Mouse (Mus musculus): ENCODE data around the gene Macrod1. TPM values are rescaled to one million over a fixed set of nuclear protein-coding genes. Genes with fewer than 3 reads are reported as not detected.
A peak's percentile ranks its signal among the peaks of the same experiment; 100 is the strongest.

Macrod1 gene
- polyA plus RNA-seq (2011; ENCODE audit: insufficient read depth, insufficient read length, low read depth, missing spikeins): 6.7 and 7.6 TPM in 2 replicates

DNA sequence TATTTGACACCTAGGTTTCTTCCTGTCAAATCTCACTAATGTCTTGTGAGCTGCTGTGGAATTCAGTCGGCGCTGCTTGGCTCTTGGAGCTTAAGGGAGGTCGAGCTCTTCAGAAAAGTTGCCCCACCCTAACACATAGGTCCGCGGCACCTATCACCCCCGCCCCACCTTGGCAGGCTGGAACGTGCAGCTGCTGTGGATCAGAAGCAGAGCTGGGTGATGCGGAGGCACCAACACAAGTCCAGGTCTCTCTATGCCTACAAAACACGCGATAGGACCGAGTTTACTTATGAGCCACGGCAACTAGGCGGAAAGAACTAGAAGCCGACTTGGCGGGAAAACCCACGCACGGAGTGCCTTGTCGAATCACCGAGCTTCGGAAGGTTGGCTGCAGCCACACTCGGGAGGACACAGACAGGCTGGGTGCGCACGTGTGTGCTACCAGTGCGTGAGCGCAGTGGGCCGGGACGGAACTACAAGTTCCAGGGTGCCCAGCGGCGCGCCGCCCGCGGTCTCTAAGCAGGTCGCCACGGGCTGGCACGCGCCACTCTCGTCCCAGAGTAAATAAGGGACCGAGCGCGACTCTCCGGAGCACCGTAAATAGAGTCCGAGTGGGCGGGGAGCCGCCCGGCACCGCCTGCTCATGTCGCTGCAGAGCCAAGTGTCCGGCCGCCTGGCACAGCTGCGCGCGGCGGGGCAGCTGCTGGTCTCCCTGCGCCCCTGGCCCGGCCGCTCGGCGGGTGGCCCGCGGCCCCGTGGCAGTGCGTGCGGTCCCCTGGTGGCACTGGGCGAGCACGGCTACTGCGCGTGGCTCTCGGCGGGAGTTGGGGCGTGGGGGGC lies at the start of gene Macrod1:
Gene Macrod1 (plus strand): TSS at position 563 of the 840 bp plus-strand sequence.
- H3K27ac ChIP-seq (ENCODE audit: insufficient read depth, low read length): no peak within 1 kb of the TSS
- H3K27me3 ChIP-seq (ENCODE audit: control insufficient read depth, insufficient read depth, low read length, poor library complexity, severe bottlenecking): no peaks in the 10 kb centered on the region
- H3K9me3 ChIP-seq (replicated peaks; ENCODE audit: control insufficient read depth, insufficient read depth, low read length, poor library complexity, severe bottlenecking): no peaks in the 10 kb centered on the region
- TF ChIP-seq CTCF (IDR thresholded peaks at IDR 0.05; ENCODE audit: low read depth, low read length): no peak
- H3K4me3 ChIP-seq (ENCODE audit: low read depth, low read length): peak within 1 kb of the TSS; percentile 72
- peak within 1 kb of the TSS; percentile 76 for H3K9ac ChIP-seq (ENCODE audit: low read depth, poor library complexity, severe bottlenecking)
- peaks cover 7% of the 10 kb centered on the region for H3K4me1 ChIP-seq (ENCODE audit: control insufficient read depth, insufficient read depth, low read length)
- H3K36me3 ChIP-seq (ENCODE audit: control insufficient read depth, insufficient read depth, low read length, poor library complexity, severe bottlenecking): no peaks in the 10 kb centered on the region

DNA sequence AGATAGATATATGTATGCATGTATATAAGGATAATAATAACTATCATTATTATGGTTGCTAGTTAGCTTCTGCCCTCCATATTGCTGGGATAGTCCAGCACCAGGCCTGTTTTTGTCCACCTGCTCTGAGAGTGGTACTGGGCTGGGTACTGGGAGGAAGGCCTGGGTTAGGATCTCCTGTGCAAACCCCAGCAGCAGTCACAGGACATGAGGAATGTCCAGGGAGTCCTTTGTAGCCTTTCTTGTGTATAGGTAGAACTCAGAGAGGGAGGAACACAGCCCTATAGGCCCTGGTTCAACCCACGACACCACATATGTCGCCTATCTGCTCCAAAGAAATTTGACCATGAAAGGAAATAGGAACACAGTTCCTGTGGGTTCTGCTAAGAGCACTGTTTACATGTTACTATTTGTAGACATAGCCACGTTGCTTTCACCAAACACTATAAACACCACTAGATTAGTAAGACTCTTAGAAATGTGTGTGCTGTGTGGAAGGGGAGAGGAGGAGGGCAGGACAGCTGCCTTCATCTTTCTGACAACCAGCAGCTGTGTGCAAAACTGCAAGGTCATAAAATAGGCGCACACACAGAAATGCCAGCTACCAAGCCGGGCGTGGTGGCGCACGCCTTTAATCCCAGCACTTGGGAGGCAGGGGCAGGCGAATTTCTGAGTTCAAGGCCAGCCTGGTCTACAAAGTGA lies 49.6 kb upstream of the Macrod1 start:
- Histone ChIP-seq H3K9me3 (replicated peaks; ENCODE audit: control insufficient read depth, insufficient read depth, low read length, poor library complexity, severe bottlenecking) (no peaks in the 10 kb centered on the region), H3K4me1 (ENCODE audit: control insufficient read depth, insufficient read depth, low read length) (no peaks in the 10 kb centered on the region), H3K36me3 (ENCODE audit: control insufficient read depth, insufficient read depth, low read length, poor library complexity, severe bottlenecking) (no peaks in the 10 kb centered on the region), H3K27ac (ENCODE audit: insufficient read depth, low read length) (no peak overlapping the region), H3K9ac (ENCODE audit: low read depth, poor library complexity, severe bottlenecking) (no peak overlapping the region), H3K4me3 (ENCODE audit: low read depth, low read length) (no peak overlapping the region), H3K27me3 (ENCODE audit: control insufficient read depth, insufficient read depth, low read length, poor library complexity, severe bottlenecking) (no peaks in the 10 kb centered on the region)
- TF ChIP-seq EP300 (IDR thresholded peaks at IDR 0.05; ENCODE audit: insufficient read depth, low read depth, low read length): no peak
- no peak for TF ChIP-seq CTCF (IDR thresholded peaks at IDR 0.05; ENCODE audit: low read depth, low read length)
- no peak for TF ChIP-seq POLR2A (IDR thresholded peaks at IDR 0.05; ENCODE audit: insufficient read depth, low read length)

DNA sequence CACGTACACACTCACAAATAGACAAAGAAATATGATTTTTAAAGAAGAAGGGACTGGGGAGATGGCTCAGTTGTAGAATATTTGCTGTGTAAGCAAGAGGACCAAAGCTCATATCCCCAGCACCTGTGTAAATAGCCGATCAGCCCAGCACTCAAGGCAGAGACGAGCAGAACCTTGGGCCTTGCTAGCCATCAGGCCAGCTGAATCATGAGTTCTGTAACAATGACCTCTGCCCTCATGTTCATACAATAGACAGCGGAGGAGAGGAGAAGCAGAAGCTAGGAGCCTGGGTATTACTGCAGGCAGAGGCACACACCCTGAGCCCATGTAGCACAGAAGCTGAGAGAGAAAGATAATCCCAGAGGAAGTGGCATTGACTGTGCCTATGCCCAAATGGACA lies 44.2 kb upstream of the Macrod1 start:
- H3K4me1 ChIP-seq (ENCODE audit: control insufficient read depth, insufficient read depth, low read length): no peaks in the 10 kb centered on the region
- no peak overlapping the region for H3K27ac ChIP-seq (ENCODE audit: insufficient read depth, low read length)
- H3K36me3 ChIP-seq (ENCODE audit: control insufficient read depth, insufficient read depth, low read length, poor library complexity, severe bottlenecking): no peaks in the 10 kb centered on the region
- H3K4me3 ChIP-seq (ENCODE audit: low read depth, low read length): no peak overlapping the region
- H3K9me3 ChIP-seq (replicated peaks; ENCODE audit: control insufficient read depth, insufficient read depth, low read length, poor library complexity, severe bottlenecking): no peaks in the 10 kb centered on the region
- TF ChIP-seq POLR2A (IDR thresholded peaks at IDR 0.05; ENCODE audit: insufficient read depth, low read length) (no peak), CTCF (IDR thresholded peaks at IDR 0.05; ENCODE audit: low read depth, low read length) (no peak), EP300 (IDR thresholded peaks at IDR 0.05; ENCODE audit: insufficient read depth, low read depth, low read length) (no peak)
- no peak overlapping the region for H3K9ac ChIP-seq (ENCODE audit: low read depth, poor library complexity, severe bottlenecking)
- H3K27me3 ChIP-seq (ENCODE audit: control insufficient read depth, insufficient read depth, low read length, poor library complexity, severe bottlenecking): no peaks in the 10 kb centered on the region

DNA sequence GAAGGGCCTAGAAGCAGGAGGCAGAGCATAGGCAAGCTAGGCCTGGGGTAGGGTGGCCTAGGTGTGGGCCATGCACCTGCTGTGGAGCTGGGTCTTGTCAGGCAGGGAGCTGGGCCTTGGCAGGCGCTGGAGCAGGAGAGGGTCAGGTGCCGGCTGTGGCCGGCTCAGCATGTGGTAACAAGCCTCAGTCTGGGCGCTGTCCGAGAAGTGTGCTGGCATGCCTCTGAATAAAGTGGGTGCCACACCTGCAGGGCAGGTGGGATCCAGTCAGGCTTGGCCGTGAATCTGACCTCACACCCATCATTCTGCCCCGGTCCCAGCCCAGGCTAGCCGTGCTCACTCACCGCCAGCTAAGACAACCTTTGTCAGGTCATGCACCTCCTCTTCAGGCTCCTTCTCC lies 42.6 kb upstream of the Macrod1 start:
- no peaks in the 10 kb centered on the region for H3K27me3 ChIP-seq (ENCODE audit: control insufficient read depth, insufficient read depth, low read length, poor library complexity, severe bottlenecking)
- H3K9ac ChIP-seq (ENCODE audit: low read depth, poor library complexity, severe bottlenecking): no peak overlapping the region
- no peaks in the 10 kb centered on the region for H3K36me3 ChIP-seq (ENCODE audit: control insufficient read depth, insufficient read depth, low read length, poor library complexity, severe bottlenecking)
- H3K4me1 ChIP-seq (ENCODE audit: control insufficient read depth, insufficient read depth, low read length): no peaks in the 10 kb centered on the region
- TF ChIP-seq CTCF (IDR thresholded peaks at IDR 0.05; ENCODE audit: low read depth, low read length): no peak
- H3K4me3 ChIP-seq (ENCODE audit: low read depth, low read length): no peak overlapping the region
- no peaks in the 10 kb centered on the region for H3K9me3 ChIP-seq (replicated peaks; ENCODE audit: control insufficient read depth, insufficient read depth, low read length, poor library complexity, severe bottlenecking)
- H3K27ac ChIP-seq (ENCODE audit: insufficient read depth, low read length): no peak overlapping the region

DNA sequence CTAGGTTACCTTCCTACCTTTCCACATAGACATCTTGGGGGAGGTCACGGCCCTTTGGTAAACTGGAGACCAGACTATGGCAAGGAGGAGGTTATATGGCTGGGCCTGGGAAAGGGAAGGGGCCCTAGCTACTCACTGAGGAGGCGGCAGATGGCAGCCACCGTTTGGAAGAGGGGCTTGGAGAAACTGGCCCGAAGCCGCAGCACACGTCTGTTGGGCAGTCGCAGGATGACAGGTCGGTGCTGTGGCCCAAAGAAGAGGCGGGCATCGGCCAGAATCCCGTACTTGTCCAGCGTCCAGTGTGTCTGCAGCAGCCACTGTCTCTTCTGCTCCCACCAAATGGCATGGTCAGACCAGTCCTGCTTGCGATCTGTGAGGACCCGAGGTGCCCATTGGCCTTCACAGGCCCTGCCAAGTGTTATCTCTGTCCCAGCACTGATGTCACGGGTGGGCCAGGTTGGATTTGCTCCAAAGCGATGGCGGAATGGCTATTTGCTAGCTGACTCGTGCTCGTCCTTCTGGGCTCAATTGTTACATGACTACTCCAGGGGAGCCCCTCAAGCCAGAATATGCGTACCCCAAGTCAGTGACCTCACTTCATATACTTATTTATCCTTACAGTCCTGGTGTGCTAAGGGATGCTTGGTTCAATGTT lies 42.0 kb upstream of the Macrod1 start:
- Histone ChIP-seq H3K4me3 (ENCODE audit: low read depth, low read length) (no peak overlapping the region), H3K27ac (ENCODE audit: insufficient read depth, low read length) (no peak overlapping the region), H3K27me3 (ENCODE audit: control insufficient read depth, insufficient read depth, low read length, poor library complexity, severe bottlenecking) (no peaks in the 10 kb centered on the region), H3K4me1 (ENCODE audit: control insufficient read depth, insufficient read depth, low read length) (no peaks in the 10 kb centered on the region), H3K9me3 (replicated peaks; ENCODE audit: control insufficient read depth, insufficient read depth, low read length, poor library complexity, severe bottlenecking) (no peaks in the 10 kb centered on the region), H3K9ac (ENCODE audit: low read depth, poor library complexity, severe bottlenecking) (no peak overlapping the region), H3K36me3 (ENCODE audit: control insufficient read depth, insufficient read depth, low read length, poor library complexity, severe bottlenecking) (0 out of 2 replicates have a peak, but pooled peaks cover 4% of the 10 kb centered on the region)
- TF ChIP-seq CTCF (IDR thresholded peaks at IDR 0.05; ENCODE audit: low read depth, low read length): no peak
